Mouse (Mus musculus) bone marrow, adult 2 months (tissue): Measurements from ENCODE around the gene Fam43b. TPM values are rescaled to one million over a fixed set of nuclear protein-coding genes. Genes with fewer than 3 reads are reported as not detected.

Experiments used
- H3K27ac ChIP-seq: fragments of 200-500 bp; 2 replicates; pipeline ENCODE4 v1.5.1; 2012; ENCODE audit warnings: low read depth, mild to moderate bottlenecking, control low read depth, inconsistent platforms, low read length; ENCODE audit not compliant: control insufficient read depth, poor library complexity, insufficient read depth
- H3K4me1 ChIP-seq: fragments of 200-500 bp; 2 replicates; pipeline ENCODE4 v1.6.1; 2011; ENCODE audit warnings: low read length; ENCODE audit not compliant: control insufficient read depth, insufficient read depth
- H3K4me3 ChIP-seq: fragments of 200-500 bp; replicated peaks from 2 replicates; pipeline ENCODE3; 2011; ENCODE audit warnings: mild to moderate bottlenecking, low read depth, low read length, control low read depth; ENCODE audit not compliant: control insufficient read depth
- CTCF ChIP-seq: fragments of 200-500 bp; IDR thresholded peaks from 2 replicates; pipeline ENCODE4 v1.5.1; 2011; ENCODE audit warnings: low read length, control low read depth; ENCODE audit not compliant: control insufficient read depth, insufficient read depth
- POLR2A ChIP-seq: fragments of 200-500 bp; IDR thresholded peaks from 2 replicates; pipeline ENCODE4 v1.6.1; 2011; ENCODE audit warnings: low read depth, mild to moderate bottlenecking, control low read depth, low read length, borderline replicate concordance; ENCODE audit not compliant: control insufficient read depth
- WGBS: fragments of 180-500 bp; shearing (Covaris S2); methylation state at CpG from one replicate; pipeline ENCODE4 v1.1.7; 2018; 5-methylcytosine and 5-hydroxymethylcytosine counted together
- polyA plus RNA-seq: library from polyadenylated mRNA; stranded (reverse); fragments of >200 nt; gene quantifications from 2 replicates; pipeline ENCODE4 v1.2.4, GENCODE M21; 2011; ENCODE audit warnings: low replicate concordance; ENCODE audit not compliant: missing spikeins, insufficient read depth, insufficient read length

The Fam43b gene
- polyA plus RNA-seq, 1 experiment = not detected

- Histone ChIP-seq H3K4me1 (peaks cover 1% of the 10 kb centered on the region; the same call in 1 of the 2 replicates), H3K4me3 (no peak overlapping the region), H3K27ac (no peak overlapping the region)
- no peak for TF ChIP-seq CTCF
- TF ChIP-seq POLR2A = no peak
- 84% methylated on average over 6 of the region's 6 CpGs for WGBS
Measured at GRCm38 (mm10) chr4:138425028-138425427, 28.7 kb upstream of the Fam43b start.

- no peak overlapping the region for H3K27ac ChIP-seq
- H3K4me1 ChIP-seq = no peaks in the 10 kb centered on the region
- WGBS = 56% methylated on average over 11 of the region's 11 CpGs
- no peak overlapping the region for H3K4me3 ChIP-seq
- TF ChIP-seq POLR2A (no peak), CTCF (no peak)
Measured at GRCm38 (mm10) chr4:138418340-138418957, 22.1 kb upstream of the Fam43b start.

- no peaks in the 10 kb centered on the region for H3K4me1 ChIP-seq
- TF ChIP-seq POLR2A (no peak), CTCF (no peak)
- no peak overlapping the region for H3K27ac ChIP-seq
- 62% methylated on average over 4 of the region's 4 CpGs for whole genome bisulfite sequencing
- no peak overlapping the region for H3K4me3 ChIP-seq
Measured at GRCm38 (mm10) chr4:138417882-138418281, 21.6 kb upstream of the Fam43b start.

- Histone ChIP-seq H3K27ac (no peak overlapping the region), H3K4me1 (no peaks in the 10 kb centered on the region), H3K4me3 (no peak overlapping the region)
- TF ChIP-seq POLR2A = no peak
- no peak for TF ChIP-seq CTCF
- WGBS = 77% methylated on average over 5 of the region's 5 CpGs
Measured at GRCm38 (mm10) chr4:138416414-138416813, 20.1 kb upstream of the Fam43b start.

GRCm38 (mm10) chr4:138415991-138416390, 19.7 kb upstream of the Fam43b start:
- WGBS = 76% methylated on average over 3 of the region's 3 CpGs

GRCm38 (mm10) chr4:138414725-138415124, 18.4 kb upstream of the Fam43b start:
- Histone ChIP-seq H3K4me3 (no peak overlapping the region), H3K4me1 (no peaks in the 10 kb centered on the region), H3K27ac (no peak overlapping the region)
- TF ChIP-seq CTCF (no peak), POLR2A (no peak)
- WGBS = 31% methylated on average over 6 of the region's 6 CpGs

More at GRCm38 (mm10) chr4:138415991-138416390, 19.7 kb upstream of the Fam43b start:
- no peak overlapping the region for H3K27ac ChIP-seq
- no peaks in the 10 kb centered on the region for H3K4me1 ChIP-seq
- TF ChIP-seq POLR2A (no peak), CTCF (no peak)
- H3K4me3 ChIP-seq = no peak overlapping the region

- no peak for TF ChIP-seq POLR2A
- no peak for TF ChIP-seq CTCF
- Histone ChIP-seq H3K27ac (no peak overlapping the region), H3K4me3 (no peak overlapping the region), H3K4me1 (no peaks in the 10 kb centered on the region)
- WGBS = 78% methylated on average over 7 of the region's 7 CpGs
Measured at GRCm38 (mm10) chr4:138411504-138412121, 15.3 kb upstream of the Fam43b start.

- 83% methylated on average over 5 of the region's 5 CpGs for WGBS
- no peak for TF ChIP-seq CTCF
- no peak for TF ChIP-seq POLR2A
- Histone ChIP-seq H3K4me3 (no peak overlapping the region), H3K27ac (no peak overlapping the region), H3K4me1 (no peaks in the 10 kb centered on the region)
Measured at GRCm38 (mm10) chr4:138411011-138411410, 14.7 kb upstream of the Fam43b start.
